Mouse (Mus musculus): ENCODE results near the gene Zfp445. TPM values are rescaled to one million over a fixed set of nuclear protein-coding genes. Genes with fewer than 3 reads are reported as not detected.

The Zfp445 gene
- polyA plus RNA-seq, 1 experiment from 2014 or later, result 70.9 TPM

Other genes with a start within 250 kb of the Zfp445 start
- gene Topaz1, start 118.7 kb downstream of the Zfp445 start, polyA plus RNA-seq (2015; fragmentation: Nextera tagmentation; extraction: Ambion mirVana), result 0.04 TPM in 1 of 2 replicates, not detected in the other
- gene Tcaim, start 60.5 kb downstream of the Zfp445 start, polyA plus RNA-seq (2015; fragmentation: Nextera tagmentation; extraction: Ambion mirVana), result 6.0 and 7.0 TPM in 2 replicates
- 0.77 TPM in 1 of 2 replicates, not detected in the other for gene Gm35549, start 22.0 kb downstream of the Zfp445 start, polyA plus RNA-seq (2015; fragmentation: Nextera tagmentation; extraction: Ambion mirVana)
- 4.8 and 4.9 TPM in 2 replicates for gene Zkscan7, start 19.7 kb upstream of the Zfp445 start, polyA plus RNA-seq (2015; fragmentation: Nextera tagmentation; extraction: Ambion mirVana)
- 12.0 and 12.6 TPM in 2 replicates for gene Zfp105, start 57.1 kb upstream of the Zfp445 start, polyA plus RNA-seq (2015; fragmentation: Nextera tagmentation; extraction: Ambion mirVana)
- 27.4 and 32.7 TPM in 2 replicates for gene 1110059G10Rik, start 85.0 kb upstream of the Zfp445 start, polyA plus RNA-seq (2015; fragmentation: Nextera tagmentation; extraction: Ambion mirVana)
- gene Kif15, start 85.0 kb upstream of the Zfp445 start, polyA plus RNA-seq (2015; fragmentation: Nextera tagmentation; extraction: Ambion mirVana), result 32.0 and 36.2 TPM in 2 replicates
- gene Tmem42, start 155.3 kb upstream of the Zfp445 start, polyA plus RNA-seq (2015; fragmentation: Nextera tagmentation; extraction: Ambion mirVana), result 18.7 and 20.7 TPM in 2 replicates
- gene Tgm4, start 168.7 kb upstream of the Zfp445 start, polyA plus RNA-seq (2015; fragmentation: Nextera tagmentation; extraction: Ambion mirVana), result 0.48 and 0.50 TPM in 2 replicates
- gene Zdhhc3, start 247.2 kb upstream of the Zfp445 start, polyA plus RNA-seq (2015; fragmentation: Nextera tagmentation; extraction: Ambion mirVana), result 73.4 and 78.5 TPM in 2 replicates
- gene Exosc7, start 247.2 kb upstream of the Zfp445 start, polyA plus RNA-seq (2015; fragmentation: Nextera tagmentation; extraction: Ambion mirVana), result 112 and 125 TPM in 2 replicates

Data from stomach, embryonic 16.5 days (tissue).